Mouse (Mus musculus) heart, postnatal 25 days (tissue): Measurements from ENCODE around the gene Cilp. TPM values are rescaled to one million over a fixed set of nuclear protein-coding genes. Genes with fewer than 3 reads are reported as not detected.
"Not testable (repeated sequence)": the region's sequence is repeated elsewhere in the genome, so short reads cannot be mapped to it uniquely, and the experiment has no call there.

Experiments used
- DNase-seq: peaks from one replicate; pipeline ENCODE4 v3.0.0; 2022; ENCODE audit warnings: low spot score
- intact Hi-C: fragments of 180-260 bp; cut with DNase I; formaldehyde crosslinking; loops from one replicate; pipeline ENCODE4 v1.15.1; 2025
- total RNA-seq, 2 experiments: library from RNA; stranded (reverse); gene quantifications; 2 replicates each; pipeline ENCODE4 v1.2.3; 2021

Gene Cilp
- 1 to 10 TPM; 4.8 to 6.6 TPM for total RNA-seq

DNA sequence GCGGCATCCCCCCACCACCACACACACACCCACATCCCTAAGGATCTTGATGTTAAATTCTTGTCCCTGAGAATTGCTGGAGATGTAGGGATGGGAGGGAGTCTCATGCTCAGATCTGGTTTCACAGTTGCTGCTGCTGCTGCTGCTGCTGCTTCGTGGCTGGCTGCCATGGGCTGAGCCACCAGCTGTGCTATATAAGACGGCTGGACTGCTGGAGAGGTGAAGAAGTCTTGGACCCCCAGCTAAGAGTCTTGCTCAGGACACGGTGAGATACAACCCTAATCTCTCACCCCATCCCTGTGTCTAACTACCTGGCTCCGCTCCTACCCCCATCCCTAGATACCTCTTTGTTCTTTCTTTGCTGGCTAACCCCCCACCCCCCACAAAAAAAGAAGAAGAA lies at the start of gene Cilp:
Gene Cilp (plus strand): TSS at position 222 of the 400 bp plus-strand sequence.
- DNase-seq, result no peak
- intact Hi-C loops, result no loop called here

DNA sequence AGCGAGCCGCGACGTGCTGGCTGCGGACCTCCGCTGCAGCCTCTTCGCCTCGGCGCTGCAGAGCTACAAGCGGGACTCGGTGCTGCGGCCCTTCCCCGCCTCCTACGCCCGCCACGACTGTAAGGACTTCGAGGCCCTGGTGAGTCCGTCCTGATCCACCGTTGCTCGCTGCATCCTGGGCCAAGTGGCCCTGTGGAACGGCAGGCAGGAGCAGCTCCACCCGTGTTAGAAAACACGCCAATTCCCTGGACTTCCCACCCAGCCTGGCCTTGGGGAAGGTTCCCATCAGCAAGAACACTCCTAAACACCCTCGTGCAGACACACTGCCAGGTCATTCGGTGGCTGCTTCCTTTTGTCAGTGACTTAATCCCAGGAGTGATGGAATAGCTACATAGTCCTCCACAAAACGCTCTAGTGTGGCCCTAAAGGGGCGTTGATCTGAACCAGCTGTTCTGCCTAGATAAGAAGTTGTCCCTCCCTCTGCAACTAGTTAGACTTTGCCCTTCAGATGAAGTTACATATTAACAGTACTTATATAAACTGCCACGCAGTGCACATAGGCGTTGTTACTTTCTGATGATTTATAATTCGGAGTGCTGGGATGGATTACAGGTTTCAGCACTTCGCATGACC lies 49.4 kb upstream of the Cilp start:
- intact Hi-C loops, result loop anchor here (2.0 kb wide), 1 partner anchor 19 kb away; no protein-coding TSS in a partner anchor
- peak; percentile 46 for DNase-seq

GRCm38 (mm10) chr9:65216972-65217371 lies 48.0 kb upstream of the Cilp start:
- intact Hi-C loops, result no loop called here
- DNase-seq, result no peak

GRCm38 (mm10) chr9:65217661-65218060 lies 47.3 kb upstream of the Cilp start:
- no peak for DNase-seq
- intact Hi-C loops, result no loop called here

DNA sequence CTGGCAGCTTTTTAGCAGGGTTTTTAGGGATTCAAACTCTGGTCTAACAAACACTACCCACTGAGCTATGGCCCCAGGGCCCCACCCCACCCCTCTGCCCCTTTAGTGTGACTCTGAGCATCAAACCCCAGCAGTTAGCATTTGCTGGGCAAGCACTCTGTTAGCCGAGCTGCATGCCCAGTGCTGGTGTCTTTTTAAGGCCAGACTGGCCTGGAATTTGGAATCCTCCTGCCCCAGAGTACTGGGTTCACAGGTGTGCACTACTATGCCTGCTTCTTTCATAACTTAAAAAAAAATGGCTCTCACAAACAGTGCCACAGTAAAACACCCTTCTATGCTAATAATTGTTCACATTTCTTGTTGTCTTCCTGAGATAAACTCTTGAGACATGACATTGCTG lies 46.1 kb upstream of the Cilp start:
- no peak for DNase-seq
- intact Hi-C loops, result no loop called here

DNA sequence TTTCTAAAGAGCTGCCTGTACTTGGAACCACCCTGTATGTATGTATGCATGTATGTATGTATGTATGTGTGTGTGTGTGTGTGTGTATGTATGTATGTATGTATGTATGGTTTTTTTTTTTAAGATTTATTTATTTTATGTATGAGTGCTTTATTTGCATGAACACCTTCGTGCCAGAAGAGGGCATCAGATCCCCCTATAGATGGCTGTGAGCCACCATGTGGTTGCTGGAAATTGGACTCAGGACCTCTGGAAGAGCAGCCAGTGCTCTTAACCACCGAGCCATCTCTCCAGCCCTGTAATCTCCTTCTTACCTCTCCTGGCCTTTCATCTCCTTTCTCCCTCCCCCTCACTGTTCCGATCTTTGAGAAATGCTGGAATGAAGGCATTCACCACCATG lies 44.6 kb upstream of the Cilp start:
- intact Hi-C loops, DNase-seq: not testable (repeated sequence)

GRCm38 (mm10) chr9:65223927-65224326 lies 41.1 kb upstream of the Cilp start:
- intact Hi-C loops, result no loop called here
- no peak for DNase-seq

DNA sequence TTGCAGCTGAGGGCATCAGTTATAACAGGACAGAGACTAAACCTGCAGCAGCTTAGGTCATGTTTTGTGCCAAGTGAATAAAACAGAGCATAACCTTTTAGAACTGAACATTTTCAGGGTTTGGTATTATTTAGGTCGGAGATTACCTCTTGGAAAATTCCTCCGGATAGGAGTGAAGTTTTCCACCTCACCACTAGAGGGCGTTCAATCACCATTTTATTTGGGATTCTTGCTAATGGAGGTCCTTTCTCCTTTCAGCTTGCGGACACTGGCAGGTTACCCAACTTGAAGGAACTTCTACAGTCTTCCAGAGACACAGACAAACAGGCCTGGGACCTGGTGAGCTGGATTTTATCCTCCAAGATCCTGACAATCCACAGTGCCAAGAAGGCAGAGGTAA lies 39.2 kb upstream of the Cilp start:
- intact Hi-C loops, result loop anchor here (2.0 kb wide), 1 partner anchor 57 kb away; no protein-coding TSS in a partner anchor
- DNase-seq, result no peak

GRCm38 (mm10) chr9:65230250-65230649 lies 34.7 kb upstream of the Cilp start:
- intact Hi-C loops, result no loop called here
- DNase-seq, result no peak

DNA sequence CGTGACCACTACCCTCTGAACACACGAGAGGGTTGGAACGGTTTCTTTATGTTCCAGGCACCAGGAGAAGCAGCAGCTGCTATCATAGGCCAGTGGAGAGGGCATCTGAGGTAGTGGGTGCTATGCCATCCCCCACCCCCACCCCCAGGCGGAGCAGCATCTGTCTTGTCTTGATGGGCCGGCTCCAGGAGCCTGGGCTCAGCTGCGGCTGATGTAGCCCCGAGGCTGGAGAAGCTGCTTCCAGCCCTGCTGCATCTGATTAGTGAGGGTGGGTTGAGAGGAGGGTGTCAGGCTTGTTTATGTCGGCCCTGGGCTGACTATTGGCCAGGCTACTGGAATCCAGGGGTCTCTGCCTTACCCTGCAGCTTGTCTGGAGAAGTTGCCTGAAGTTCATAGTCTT lies 33.7 kb upstream of the Cilp start:
- intact Hi-C loops, result no loop called here
- DNase-seq, result no peak

DNA sequence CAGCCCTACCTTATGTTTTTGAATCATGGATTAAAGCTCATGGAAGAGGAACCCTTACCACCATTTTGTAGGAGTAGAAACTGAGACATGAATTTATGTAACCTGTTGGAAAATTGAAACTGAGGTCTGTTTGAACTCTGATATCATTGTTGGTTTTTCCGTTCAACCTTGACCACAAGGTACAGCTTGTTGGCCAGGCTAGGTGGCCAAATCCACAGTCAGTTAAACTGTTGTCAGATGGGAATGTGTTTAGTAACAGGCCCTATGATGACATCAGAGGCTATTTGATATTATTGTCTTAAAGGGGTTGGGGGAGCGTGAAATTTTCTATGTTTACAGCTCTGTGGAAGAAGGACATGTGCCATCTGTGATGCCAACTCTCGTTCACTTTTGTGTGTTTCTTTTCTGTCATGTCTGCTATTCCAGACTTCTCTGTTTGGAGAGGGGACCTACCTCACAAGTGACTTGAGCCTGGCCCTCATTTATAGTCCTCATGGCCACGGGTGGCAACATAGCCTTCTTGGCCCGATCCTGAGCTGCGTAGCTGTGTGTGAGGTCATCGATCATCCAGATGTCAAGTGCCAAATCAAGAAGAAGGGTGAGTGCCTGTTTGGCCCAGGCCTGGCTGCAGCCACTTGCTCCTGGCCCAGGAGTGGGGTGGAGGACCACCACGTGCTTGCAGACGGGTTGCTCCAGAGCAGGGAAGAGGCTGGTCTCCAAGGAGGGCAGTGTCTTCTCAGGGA lies 31.6 kb upstream of the Cilp start:
- intact Hi-C loops, result no loop called here
- DNase-seq, result no peak

DNA sequence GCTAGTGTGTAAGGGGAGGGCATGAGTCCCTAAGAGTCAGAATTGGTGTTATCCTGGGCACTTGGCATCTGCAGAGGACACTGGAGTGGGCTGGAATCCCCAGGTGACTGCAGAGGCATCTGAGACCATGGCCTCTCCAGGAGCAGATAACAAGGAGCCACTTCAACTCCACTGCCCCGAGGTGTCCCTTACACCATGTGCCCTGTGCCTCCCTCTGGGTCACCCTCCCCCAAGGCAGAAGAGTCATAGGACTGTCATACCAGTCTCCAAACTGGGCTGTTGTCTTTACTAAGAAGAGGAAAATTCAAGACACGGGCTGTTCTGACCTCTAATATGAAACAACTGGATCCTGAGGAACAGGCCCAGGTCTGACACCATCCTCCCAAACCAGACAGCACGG lies 30.2 kb upstream of the Cilp start:
- DNase-seq, result no peak
- intact Hi-C loops, result no loop called here

DNA sequence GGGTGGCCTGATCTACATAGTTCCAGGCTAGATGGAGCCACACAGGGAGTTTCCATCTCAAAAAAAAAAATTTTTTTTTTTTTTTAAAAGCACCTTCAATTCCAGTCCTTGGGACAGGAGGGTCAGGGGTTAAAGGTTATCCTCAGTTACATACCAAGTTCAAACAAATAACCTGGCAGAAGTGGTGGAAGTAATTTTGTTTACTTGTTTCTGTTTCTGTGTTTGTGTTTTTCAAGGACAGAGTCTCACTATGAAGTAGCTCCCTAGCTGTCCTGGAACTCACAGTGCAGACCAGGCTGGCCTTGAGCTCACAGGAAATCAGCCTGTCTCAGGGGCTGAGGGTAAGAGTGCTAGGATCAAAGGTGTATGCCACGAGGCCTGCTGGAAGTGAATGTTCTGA lies 29.4 kb upstream of the Cilp start:
- intact Hi-C loops, result no loop called here
- DNase-seq, result no peak

DNA sequence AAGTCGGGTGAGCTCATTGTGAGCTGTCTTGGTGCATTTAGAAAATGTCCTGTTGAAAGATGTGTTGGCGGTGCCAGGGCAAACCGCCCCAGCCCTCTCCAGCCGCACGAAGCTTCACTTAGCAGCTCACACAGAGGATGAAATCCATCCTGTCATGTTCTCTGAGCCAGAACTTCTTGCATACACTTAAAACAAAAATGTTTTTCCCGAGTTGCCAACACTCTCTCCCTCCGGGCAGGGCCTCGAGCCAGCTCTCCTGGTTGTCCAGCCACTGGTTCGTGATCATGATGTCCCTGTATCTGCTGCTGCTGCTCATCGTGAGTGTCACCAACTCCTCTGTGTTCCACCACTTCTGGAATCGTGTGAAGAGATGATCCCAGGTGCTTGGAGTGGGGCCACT lies 27.4 kb upstream of the Cilp start:
- no peak for DNase-seq
- intact Hi-C loops, result no loop called here

GRCm38 (mm10) chr9:65238191-65238760 lies 26.7 kb upstream of the Cilp start:
- DNase-seq, result no peak
- intact Hi-C loops, result no loop called here

DNA sequence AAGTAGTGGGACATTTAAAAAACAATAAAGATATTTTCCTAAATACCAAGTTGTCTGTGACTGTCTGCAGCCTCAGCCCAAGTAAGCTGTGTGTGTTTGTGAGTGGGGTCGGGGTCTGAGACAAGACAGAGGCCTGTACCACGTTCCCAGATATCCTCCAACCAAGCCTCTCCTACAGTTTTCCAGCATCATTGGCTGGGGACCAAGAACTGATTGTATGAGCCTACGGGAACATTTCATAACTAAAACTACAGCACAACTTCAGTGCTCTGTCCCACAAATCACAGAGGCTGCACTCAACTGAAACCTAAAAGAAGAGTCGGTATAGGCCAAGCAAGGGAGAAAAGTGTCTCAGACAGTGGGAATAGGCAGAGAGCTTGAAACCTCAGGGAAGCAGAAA lies 25.8 kb upstream of the Cilp start:
- DNase-seq, result no peak
- intact Hi-C loops, result no loop called here

GRCm38 (mm10) chr9:65239731-65240130 lies 25.2 kb upstream of the Cilp start:
- no peak for DNase-seq
- intact Hi-C loops, result no loop called here

DNA sequence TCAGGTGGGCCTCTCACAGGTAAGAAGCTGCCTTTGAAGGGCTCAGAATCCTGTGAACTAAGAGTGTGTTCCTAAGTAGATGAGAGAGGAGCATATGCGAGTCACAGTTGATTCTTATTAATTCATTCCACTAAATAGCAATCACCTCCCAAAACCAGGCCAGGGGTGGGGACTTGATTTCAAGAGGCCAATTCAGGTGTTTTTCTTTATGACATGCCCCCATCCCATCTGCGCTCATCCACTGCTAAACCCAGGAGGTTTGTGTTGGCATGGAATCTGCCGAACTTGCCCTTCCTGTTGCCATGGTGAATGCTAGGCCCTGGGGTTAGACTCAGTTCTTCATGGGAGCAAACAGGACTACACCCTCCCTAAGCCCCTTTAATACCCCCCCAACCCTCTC lies 24.4 kb upstream of the Cilp start:
- DNase-seq, result no peak
- intact Hi-C loops, result no loop called here

DNA sequence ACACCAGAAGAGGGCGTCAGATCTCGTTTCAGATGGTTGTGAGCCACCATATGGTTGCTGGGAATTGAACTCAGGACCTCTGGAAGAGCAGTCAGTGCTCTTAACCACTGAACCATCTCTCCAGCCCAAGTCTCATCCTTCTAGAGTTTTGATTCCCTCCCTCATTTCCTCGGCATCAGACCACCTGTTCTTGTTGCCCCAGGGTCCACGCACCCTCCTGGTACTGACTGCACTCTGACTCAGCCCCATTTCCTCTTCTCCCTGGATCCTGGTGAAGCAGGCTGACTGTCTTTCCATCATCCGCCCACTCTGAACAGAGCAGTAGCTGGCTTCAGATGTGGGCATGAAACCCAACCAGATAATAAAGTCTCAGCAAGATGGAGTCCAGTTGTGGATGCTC lies 23.0 kb upstream of the Cilp start:
- no peak for DNase-seq
- intact Hi-C loops, result no loop called here

DNA sequence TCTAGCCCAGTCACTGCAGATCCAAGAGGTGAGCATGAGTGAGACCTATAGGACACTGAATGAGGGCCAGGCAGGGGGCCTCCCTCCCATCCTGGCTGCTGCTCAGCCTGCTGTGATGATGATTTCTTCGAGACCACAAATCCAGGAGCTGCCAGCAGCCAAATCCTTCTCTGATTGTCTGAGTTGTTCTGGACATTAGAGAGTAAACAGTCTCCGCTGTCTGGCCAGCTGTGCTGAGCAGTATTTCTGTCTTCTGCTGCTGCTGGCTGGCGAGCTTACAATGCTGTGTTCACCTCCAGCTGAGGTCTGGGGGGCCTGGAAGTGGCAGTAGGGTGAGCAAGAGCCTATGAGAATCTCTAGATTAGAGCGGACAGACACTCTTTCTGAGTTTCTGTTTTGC lies 21.7 kb upstream of the Cilp start:
- intact Hi-C loops, result no loop called here
- no peak for DNase-seq

GRCm38 (mm10) chr9:65244036-65244806 lies 20.8 kb upstream of the Cilp start:
- DNase-seq, result no peak
- intact Hi-C loops, result no loop called here
